Comparison of ENCODE assay signal across 10 mouse cellular contexts in the genomic region with DNA sequence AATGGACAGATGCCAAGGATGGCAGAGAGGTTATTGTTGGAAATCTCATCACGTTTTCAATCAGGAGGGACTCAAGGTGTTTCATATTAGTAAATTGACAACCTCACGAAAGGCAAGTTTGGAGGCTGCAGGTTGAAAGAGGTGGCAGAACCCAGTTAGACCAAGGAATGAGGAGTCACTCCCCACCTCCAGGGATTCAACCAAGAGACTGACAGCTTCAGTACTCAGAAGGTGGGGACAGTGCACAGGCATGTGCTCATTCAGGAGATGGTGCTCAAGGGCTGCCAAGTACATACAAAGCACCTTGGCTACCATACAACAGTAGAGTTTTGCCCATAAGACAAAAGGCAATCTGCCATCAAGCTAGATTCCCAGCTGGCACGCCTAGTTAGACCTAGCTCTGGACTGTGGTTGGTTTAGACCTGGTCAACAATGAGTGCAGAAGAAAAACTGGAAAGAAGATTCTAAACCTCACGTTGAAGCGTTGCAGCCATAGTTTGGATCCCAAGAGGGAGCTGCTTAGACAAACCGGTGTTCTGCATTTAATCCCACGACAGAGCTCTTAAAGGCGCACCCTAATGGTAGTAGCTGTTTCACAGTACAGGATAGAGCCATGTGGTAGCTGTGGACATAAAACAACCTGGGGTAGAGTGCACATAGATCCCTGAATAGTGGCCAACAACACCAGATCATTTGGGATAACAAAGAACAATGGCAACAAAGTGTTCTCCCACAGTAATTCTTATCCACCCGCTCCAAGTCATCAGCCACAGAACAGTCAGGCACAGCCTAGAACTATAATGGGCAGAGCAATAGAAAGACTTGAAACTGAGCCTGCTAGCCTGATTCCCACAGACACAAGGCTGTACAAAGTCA. TPM values are rescaled to one million over a fixed set of nuclear protein-coding genes. Genes with fewer than 3 reads are reported as not detected.
DNase-seq lines count a peak whose midpoint lies in the region; ATAC-seq lines count a peak whose summit lies in the region.
"Had no signal": no experiment of that assay in that cellular context is flagged by ENCODE, and none has a peak within 500 bp of the region (broad histone marks: within the 10 kb centered on the region; RNA-seq: fewer than 3 reads in every experiment).

No protein-coding gene starts in this region.

- H3K9me3 ChIP-seq in liver, embryonic 13.5 days (replicated peaks), result no peaks in the 10 kb centered on the region
- no peaks in the 10 kb centered on the region for H3K9me3 ChIP-seq in forebrain, embryonic 14.5 days (replicated peaks; ENCODE audit: control insufficient read depth, low read length)
- H3K9me3 ChIP-seq in neural tube, embryonic 14.5 days (ENCODE audit: control insufficient read depth, low read length), result no peaks in the 10 kb centered on the region

- peaks cover 41% of the 10 kb centered on the region for H3K4me1 ChIP-seq in liver, embryonic 13.5 days (replicated peaks)
- peaks cover 15% of the 10 kb centered on the region for H3K4me1 ChIP-seq in forebrain, embryonic 14.5 days (ENCODE audit: control insufficient read depth, insufficient read depth, low read length)
- peaks cover 5% of the 10 kb centered on the region for H3K4me1 ChIP-seq in neural tube, embryonic 14.5 days (ENCODE audit: control insufficient read depth, insufficient read depth, low read length)

- H3K27ac ChIP-seq in liver, embryonic 13.5 days, result peak overlapping the region; percentile 70
- H3K27ac ChIP-seq in forebrain, embryonic 14.5 days (ENCODE audit: low read depth, low read length), result no peak overlapping the region
- H3K27ac ChIP-seq in neural tube, embryonic 14.5 days (ENCODE audit: low read depth, low read length), result peak overlapping the region; percentile 74
- H3K27ac ChIP-seq: macrophage had no signal

- peak overlapping the region; percentile 70; the same call in 1 of the 2 replicates for H3K4me2 ChIP-seq in liver, embryonic 13.5 days
- H3K4me2 ChIP-seq in forebrain, embryonic 14.5 days (ENCODE audit: low read length), result peak overlapping the region; percentile 53
- H3K4me2 ChIP-seq in neural tube, embryonic 14.5 days (ENCODE audit: low read depth, low read length), result peak overlapping the region; percentile 50

- 0 out of 2 replicates have a peak, but pooled peaks have one; percentile 10 for ATAC-seq in frontal cortex, adult (ENCODE audit: low TSS enrichment)
- no peak for ATAC-seq in liver, embryonic 13.5 days (ENCODE audit: low read depth)
- ATAC-seq in forebrain, embryonic 14.5 days, result no peak
- no peak for ATAC-seq in neural tube, embryonic 14.5 days (ENCODE audit: low read depth)

- H3K36me3 ChIP-seq in liver, embryonic 13.5 days, result peaks cover 4% of the 10 kb centered on the region; the same call in 1 of the 2 replicates
- no peaks in the 10 kb centered on the region for H3K36me3 ChIP-seq in forebrain, embryonic 14.5 days (ENCODE audit: control insufficient read depth, insufficient read depth, low read length)
- no peaks in the 10 kb centered on the region for H3K36me3 ChIP-seq in neural tube, embryonic 14.5 days (ENCODE audit: control insufficient read depth, insufficient read depth, low read length)

- no peaks in the 10 kb centered on the region for H3K27me3 ChIP-seq in liver, embryonic 13.5 days
- no peaks in the 10 kb centered on the region for H3K27me3 ChIP-seq in forebrain, embryonic 14.5 days (replicated peaks; ENCODE audit: control insufficient read depth, insufficient read depth, low read length)
- H3K27me3 ChIP-seq in neural tube, embryonic 14.5 days (ENCODE audit: control insufficient read depth, insufficient read depth, low read length), result no peaks in the 10 kb centered on the region

- no peak overlapping the region for H3K9ac ChIP-seq in liver, embryonic 13.5 days
- no peak overlapping the region; the same call in 1 of the 2 replicates for H3K9ac ChIP-seq in forebrain, embryonic 14.5 days (ENCODE audit: low read length)
- peak overlapping the region; percentile 43; the same call in 1 of the 2 replicates for H3K9ac ChIP-seq in neural tube, embryonic 14.5 days (replicated peaks; ENCODE audit: low read depth, low read length)

- 72% methylated on average over 9 of the region's 9 CpGs for WGBS in liver, embryonic 13.5 days (ENCODE audit: insufficient replicate concordance)
- 82% methylated on average over 9 of the region's 9 CpGs for WGBS in forebrain, embryonic 14.5 days
- WGBS in neural tube, embryonic 14.5 days, result 74% methylated on average over 9 of the region's 9 CpGs

- no peak overlapping the region for H3K4me3 ChIP-seq in liver, embryonic 13.5 days (replicated peaks)
- H3K4me3 ChIP-seq in forebrain, embryonic 14.5 days (ENCODE audit: low read depth, low read length), result peak overlapping the region; percentile 37; the same call in 1 of the 2 replicates
- peak overlapping the region; percentile 36; the same call in 1 of the 2 replicates for H3K4me3 ChIP-seq in neural tube, embryonic 14.5 days (ENCODE audit: low read depth, low read length)

- DNase-seq in frontal cortex, adult 2 months (ENCODE audit: extremely low spot score in 1 of 2, low spot score in 1 of 2), result no peak
- no peak for DNase-seq in liver, embryonic 13.5 days
- no peak for DNase-seq in liver
- DNase-seq in forebrain, embryonic 14.5 days (ENCODE audit: low spot score), result peak; percentile 20
- no peak for DNase-seq in c-Kit-positive CD71-positive TER-119-positive erythroid progenitor cells, embryonic 14.5 days (ENCODE audit: low spot score)
- no peak for DNase-seq in layer of hippocampus, adult 11-12 months (ENCODE audit: low spot score)
- DNase-seq: adrenal gland, adult 8-10 months had no signal

RNA-seq across cellular contexts. Expression of gene Pecr, which starts 27.5 kb away (rescaled TPM):
- 7.6 and 8.6 TPM in 2 replicates for polyA plus RNA-seq in frontal cortex, adult 2 months (2012; rRNA removed)
- 42.6 and 46.1 TPM in 2 replicates for polyA plus RNA-seq in liver, embryonic 13.5 days (2015; fragmentation: Nextera tagmentation; extraction: Ambion mirVana)
- polyA plus RNA-seq in forebrain, embryonic 14.5 days (2014; fragmentation: Nextera tagmentation; extraction: Ambion mirVana), result 8.4 and 10.3 TPM in 2 replicates
- 7.6 and 8.5 TPM in 2 replicates for polyA plus RNA-seq in neural tube, embryonic 14.5 days (2014; fragmentation: Nextera tagmentation; extraction: Ambion mirVana)

RNA-seq across cellular contexts. Expression of gene Tmem169, which starts 27.6 kb away (rescaled TPM):
- polyA plus RNA-seq in frontal cortex, adult 2 months (2012; rRNA removed), result 19.6 and 20.4 TPM in 2 replicates
- 0.48 and 0.96 TPM in 2 replicates for polyA plus RNA-seq in liver, embryonic 13.5 days (2015; fragmentation: Nextera tagmentation; extraction: Ambion mirVana)
- 23.2 and 28.8 TPM in 2 replicates for polyA plus RNA-seq in forebrain, embryonic 14.5 days (2014; fragmentation: Nextera tagmentation; extraction: Ambion mirVana)
- 35.2 and 35.5 TPM in 2 replicates for polyA plus RNA-seq in neural tube, embryonic 14.5 days (2014; fragmentation: Nextera tagmentation; extraction: Ambion mirVana)
- polyA plus RNA-seq: macrophage had no signal

RNA-seq across cellular contexts. Expression of gene Mreg, which starts 44.5 kb away (rescaled TPM):
- 3.3 and 4.1 TPM in 2 replicates for polyA plus RNA-seq in frontal cortex, adult 2 months (2012; rRNA removed)
- 5.1 and 7.8 TPM in 2 replicates for polyA plus RNA-seq in liver, embryonic 13.5 days (2015; fragmentation: Nextera tagmentation; extraction: Ambion mirVana)
- 1.2 and 1.6 TPM in 2 replicates for polyA plus RNA-seq in forebrain, embryonic 14.5 days (2014; fragmentation: Nextera tagmentation; extraction: Ambion mirVana)
- polyA plus RNA-seq in neural tube, embryonic 14.5 days (2014; fragmentation: Nextera tagmentation; extraction: Ambion mirVana), result 3.0 and 3.1 TPM in 2 replicates

RNA-seq across cellular contexts. Expression of gene Xrcc5, which starts 50.6 kb away (rescaled TPM):
- 10.3 and 10.9 TPM in 2 replicates for polyA plus RNA-seq in frontal cortex, adult 2 months (2012; rRNA removed)
- polyA plus RNA-seq in liver, embryonic 13.5 days (2015; fragmentation: Nextera tagmentation; extraction: Ambion mirVana), result 24.0 and 27.9 TPM in 2 replicates
- polyA plus RNA-seq in forebrain, embryonic 14.5 days (2014; fragmentation: Nextera tagmentation; extraction: Ambion mirVana), result 29.7 and 33.4 TPM in 2 replicates
- polyA plus RNA-seq in neural tube, embryonic 14.5 days (2014; fragmentation: Nextera tagmentation; extraction: Ambion mirVana), result 17.1 and 20.7 TPM in 2 replicates

Comparison
In these comparisons a context has a peak if more than half of its experiments do, and no peak if none do; other contexts are left out.
1. RNA of gene Tmem169, which starts 27.6 kb away (polyA plus RNA-seq): 35.2 to 35.5 TPM in neural tube, embryonic 14.5 days, 23.2 to 28.8 TPM in forebrain, embryonic 14.5 days and 19.6 to 20.4 TPM in frontal cortex, adult 2 months; 0.48 to 0.96 TPM in liver, embryonic 13.5 days; every median in the first group is over 10 times any median in the second.
2. Peak in every context shown above with its lines, with median percentiles within 50 percentile points of each other: H3K4me2 ChIP-seq.